Mouse (Mus musculus): ENCODE data around the gene Tnip3.

Gene Tnip3

DNA sequence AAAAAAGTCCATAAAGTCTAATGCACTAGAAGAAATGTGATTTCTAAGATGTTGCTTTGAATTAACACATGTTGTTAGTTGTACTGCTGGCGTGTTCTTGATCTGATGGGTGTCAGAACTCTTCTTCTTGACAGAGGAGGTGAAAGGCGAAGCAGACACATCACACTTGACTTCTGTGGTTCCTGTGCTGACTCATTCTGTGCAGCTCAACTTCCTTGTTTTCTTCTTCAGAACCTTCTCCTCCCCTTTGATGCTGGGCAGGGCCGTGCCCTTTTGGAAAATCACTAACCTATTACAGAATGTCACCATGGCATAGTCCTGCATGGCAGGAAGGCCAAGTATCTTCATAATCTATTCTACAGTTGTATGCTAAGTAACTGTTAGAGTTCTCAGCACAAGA lies 69.1 kb downstream of the Tnip3 start:
- Histone ChIP-seq H3K4me3 (replicated peaks; ENCODE audit: low read length) (no peak overlapping the region), H3K4me1 (replicated peaks; ENCODE audit: low read depth, low read length) (peaks cover 31% of the 10 kb centered on the region), H3K36me3 (ENCODE audit: insufficient read depth, low read length) (no peaks in the 10 kb centered on the region), H3K9me3 (ENCODE audit: low read length) (no peaks in the 10 kb centered on the region), H3K27me3 (ENCODE audit: insufficient read depth, low read length) (no peaks in the 10 kb centered on the region)
- TF ChIP-seq CTCF (conservative IDR thresholded peaks at IDR 0.05; ENCODE audit: low read length), result no peak

DNA sequence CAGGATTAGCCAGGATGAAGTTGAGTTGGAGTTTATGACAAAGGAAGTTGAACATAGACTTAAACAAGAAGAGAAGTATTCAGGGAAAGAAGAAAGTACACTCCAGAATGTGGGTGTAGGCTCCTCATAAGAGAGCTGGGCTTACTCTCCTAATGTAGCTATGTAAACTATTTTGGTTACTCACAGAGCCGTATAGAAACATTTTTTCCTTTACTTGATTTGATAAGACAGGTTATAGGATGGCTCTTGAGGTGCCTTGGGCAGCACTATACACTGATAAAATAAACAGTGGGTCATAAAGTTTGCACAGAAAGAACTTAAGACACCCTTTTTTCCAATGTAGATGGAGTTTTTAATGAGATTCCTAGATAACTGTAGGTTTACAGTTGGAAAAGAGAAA lies 70.3 kb downstream of the Tnip3 start:
- Histone ChIP-seq H3K9me3 (ENCODE audit: low read length) (no peaks in the 10 kb centered on the region), H3K27me3 (ENCODE audit: insufficient read depth, low read length) (no peaks in the 10 kb centered on the region), H3K36me3 (ENCODE audit: insufficient read depth, low read length) (no peaks in the 10 kb centered on the region), H3K4me3 (replicated peaks; ENCODE audit: low read length) (no peak overlapping the region), H3K4me1 (replicated peaks; ENCODE audit: low read depth, low read length) (peaks cover 42% of the 10 kb centered on the region)
- TF ChIP-seq NANOG (IDR thresholded peaks at IDR 0.05; ENCODE audit: borderline replicate concordance, low read length) (no peak), CTCF (conservative IDR thresholded peaks at IDR 0.05; ENCODE audit: low read length) (no peak), POU5F1 (IDR thresholded peaks at IDR 0.05; ENCODE audit: borderline replicate concordance, low read length) (no peak)

DNA sequence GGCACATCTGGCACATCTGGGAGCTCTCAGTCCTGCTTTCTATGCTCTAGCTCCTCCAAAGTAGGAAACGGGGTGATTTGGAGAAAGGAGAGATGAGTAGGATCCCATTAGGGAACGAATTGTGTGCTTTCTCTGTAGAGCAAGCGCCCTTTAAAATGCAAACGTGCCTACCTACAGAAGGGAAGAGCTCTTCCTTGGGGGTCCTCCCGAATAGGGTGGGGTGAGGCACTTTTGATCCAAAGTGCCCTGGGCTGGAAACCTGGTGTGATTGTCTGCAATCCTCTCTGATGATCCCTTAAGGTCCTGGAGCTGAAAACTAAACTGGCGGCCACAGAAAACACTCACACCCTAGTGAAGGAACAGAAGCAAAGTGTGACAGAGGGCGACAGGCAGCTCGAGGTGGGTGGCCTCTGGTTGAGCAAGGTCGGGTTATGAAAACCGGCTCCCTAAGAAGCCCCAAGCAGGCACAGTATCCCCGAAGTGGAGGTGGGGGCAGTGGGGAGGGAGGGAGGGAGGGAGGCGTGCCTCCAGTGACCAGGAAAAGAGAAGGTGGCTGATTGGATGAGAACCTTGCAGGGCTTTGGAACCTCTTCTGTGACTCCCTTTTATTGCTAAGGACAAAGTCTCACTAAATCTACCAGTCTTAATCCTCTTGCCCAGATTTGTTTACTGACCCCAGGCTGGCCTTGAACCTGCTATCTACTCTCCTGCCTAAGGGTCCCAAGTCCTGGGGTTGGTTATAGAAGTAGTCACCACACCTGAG lies 72.1 kb downstream of the Tnip3 start:
- Histone ChIP-seq H3K27me3 (ENCODE audit: insufficient read depth, low read length) (no peaks in the 10 kb centered on the region), H3K36me3 (ENCODE audit: insufficient read depth, low read length) (no peaks in the 10 kb centered on the region), H3K9me3 (ENCODE audit: low read length) (no peaks in the 10 kb centered on the region), H3K4me1 (replicated peaks; ENCODE audit: low read depth, low read length) (peaks cover 53% of the 10 kb centered on the region), H3K4me3 (replicated peaks; ENCODE audit: low read length) (peak overlapping the region; percentile 63)
- TF ChIP-seq CTCF (conservative IDR thresholded peaks at IDR 0.05; ENCODE audit: low read length), result no peak
- TF ChIP-seq POU5F1 (IDR thresholded peaks at IDR 0.05; ENCODE audit: borderline replicate concordance, low read length), result peak; percentile 34; the same call in 1 of the 2 replicates
- TF ChIP-seq NANOG (IDR thresholded peaks at IDR 0.05; ENCODE audit: borderline replicate concordance, low read length), result peak; percentile 46; the same call in 1 of the 2 replicates

DNA sequence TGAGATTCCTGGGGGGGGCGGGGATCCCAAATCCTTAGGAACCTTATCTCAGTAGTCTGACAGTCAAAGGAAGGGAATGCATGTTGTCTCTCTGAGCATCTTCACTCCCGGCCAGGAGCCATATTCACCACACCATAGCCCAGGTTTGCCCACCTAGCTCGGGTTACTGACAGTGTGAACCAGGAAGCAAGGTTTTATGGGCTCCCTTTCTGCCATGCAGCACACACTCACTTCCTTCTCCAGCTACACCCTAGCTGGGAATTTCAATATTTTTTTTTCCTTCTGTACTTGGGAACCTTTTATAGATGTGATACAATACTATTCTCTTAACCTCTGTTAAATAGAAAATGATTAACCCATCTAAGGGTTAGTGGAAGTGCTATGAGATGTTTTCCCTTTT lies 73.4 kb downstream of the Tnip3 start:
- TF ChIP-seq POU5F1 (IDR thresholded peaks at IDR 0.05; ENCODE audit: borderline replicate concordance, low read length), result no peak
- no peak for TF ChIP-seq CTCF (conservative IDR thresholded peaks at IDR 0.05; ENCODE audit: low read length)
- no peak for TF ChIP-seq NANOG (IDR thresholded peaks at IDR 0.05; ENCODE audit: borderline replicate concordance, low read length)
- H3K4me1 ChIP-seq (replicated peaks; ENCODE audit: low read depth, low read length), result peaks cover 53% of the 10 kb centered on the region
- H3K9me3 ChIP-seq (ENCODE audit: low read length), result no peaks in the 10 kb centered on the region
- no peaks in the 10 kb centered on the region for H3K27me3 ChIP-seq (ENCODE audit: insufficient read depth, low read length)
- no peak overlapping the region for H3K4me3 ChIP-seq (replicated peaks; ENCODE audit: low read length)
- no peaks in the 10 kb centered on the region for H3K36me3 ChIP-seq (ENCODE audit: insufficient read depth, low read length)

DNA sequence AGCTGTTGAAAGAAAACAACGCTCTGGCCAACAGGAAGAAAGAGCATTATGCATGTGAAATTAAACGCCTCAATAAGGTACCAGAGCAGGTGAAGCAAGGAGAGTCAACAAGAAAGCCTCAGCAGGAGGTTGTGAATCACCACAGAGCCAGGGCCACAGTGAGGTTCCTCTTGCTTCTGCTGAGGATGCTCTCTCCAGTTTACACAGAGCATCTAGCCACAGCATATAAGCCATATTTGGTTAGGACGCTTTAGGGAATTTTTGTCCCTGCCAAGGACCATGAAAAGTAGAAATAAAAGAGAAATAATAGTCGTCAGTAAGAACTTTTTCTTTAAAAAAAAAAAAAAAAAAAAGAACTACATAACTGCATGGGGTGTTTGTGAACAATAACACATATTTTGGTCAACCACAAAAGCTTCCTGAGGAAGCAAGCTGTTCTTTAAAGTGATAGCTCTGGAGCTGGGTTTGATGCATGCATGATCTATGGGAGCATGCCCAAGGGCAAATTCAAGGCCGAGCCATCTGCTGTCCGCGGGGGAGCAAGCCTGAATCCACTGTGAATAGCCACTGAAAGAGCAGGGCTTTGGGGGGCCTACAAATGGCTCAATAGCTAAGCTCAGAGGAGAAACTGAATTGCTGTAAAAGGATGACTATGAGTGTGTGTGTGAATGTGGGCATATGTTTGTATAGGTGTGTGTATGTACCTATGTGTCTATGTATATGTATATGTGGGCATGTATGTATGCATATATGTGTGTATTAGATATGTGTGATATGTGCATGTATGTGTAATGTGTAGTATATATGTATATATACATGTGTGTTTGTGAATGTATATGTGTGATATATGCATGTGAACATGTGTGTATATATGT lies 75.0 kb downstream of the Tnip3 start:
- Histone ChIP-seq H3K9me3 (ENCODE audit: low read length) (no peaks in the 10 kb centered on the region), H3K27me3 (ENCODE audit: insufficient read depth, low read length) (no peaks in the 10 kb centered on the region), H3K4me3 (replicated peaks; ENCODE audit: low read length) (no peak overlapping the region), H3K36me3 (ENCODE audit: insufficient read depth, low read length) (no peaks in the 10 kb centered on the region), H3K4me1 (replicated peaks; ENCODE audit: low read depth, low read length) (peaks cover 53% of the 10 kb centered on the region)
- TF ChIP-seq POU5F1 (IDR thresholded peaks at IDR 0.05; ENCODE audit: borderline replicate concordance, low read length), result no peak
- peak; percentile 17; the same call in 1 of the 2 replicates for TF ChIP-seq NANOG (IDR thresholded peaks at IDR 0.05; ENCODE audit: borderline replicate concordance, low read length)
- TF ChIP-seq CTCF (conservative IDR thresholded peaks at IDR 0.05; ENCODE audit: low read length), result no peak

DNA sequence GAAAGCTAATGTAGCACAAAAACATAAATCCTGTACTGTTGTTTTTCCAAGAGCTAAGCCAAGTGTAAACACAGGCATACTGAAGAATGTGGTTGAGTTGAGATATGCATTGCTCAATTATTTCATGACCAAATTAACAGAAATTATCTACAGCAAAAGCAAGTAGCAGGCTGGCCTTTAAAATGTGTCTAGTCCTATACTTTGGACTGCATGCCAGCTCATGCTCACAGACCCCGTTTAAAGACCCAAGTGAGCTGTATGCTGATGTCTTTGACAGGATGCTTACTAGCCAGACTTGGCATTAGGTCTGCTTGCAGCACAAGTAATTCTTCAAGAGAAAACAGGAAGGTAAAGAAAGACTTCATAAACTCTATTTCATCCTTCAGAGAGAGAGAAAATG lies 75.8 kb downstream of the Tnip3 start:
- Histone ChIP-seq H3K9me3 (ENCODE audit: low read length) (no peaks in the 10 kb centered on the region), H3K4me3 (replicated peaks; ENCODE audit: low read length) (no peak overlapping the region), H3K4me1 (replicated peaks; ENCODE audit: low read depth, low read length) (peaks cover 49% of the 10 kb centered on the region), H3K27me3 (ENCODE audit: insufficient read depth, low read length) (no peaks in the 10 kb centered on the region), H3K36me3 (ENCODE audit: insufficient read depth, low read length) (no peaks in the 10 kb centered on the region)
- TF ChIP-seq NANOG (IDR thresholded peaks at IDR 0.05; ENCODE audit: borderline replicate concordance, low read length) (no peak), CTCF (conservative IDR thresholded peaks at IDR 0.05; ENCODE audit: low read length) (no peak), POU5F1 (IDR thresholded peaks at IDR 0.05; ENCODE audit: borderline replicate concordance, low read length) (no peak)

DNA sequence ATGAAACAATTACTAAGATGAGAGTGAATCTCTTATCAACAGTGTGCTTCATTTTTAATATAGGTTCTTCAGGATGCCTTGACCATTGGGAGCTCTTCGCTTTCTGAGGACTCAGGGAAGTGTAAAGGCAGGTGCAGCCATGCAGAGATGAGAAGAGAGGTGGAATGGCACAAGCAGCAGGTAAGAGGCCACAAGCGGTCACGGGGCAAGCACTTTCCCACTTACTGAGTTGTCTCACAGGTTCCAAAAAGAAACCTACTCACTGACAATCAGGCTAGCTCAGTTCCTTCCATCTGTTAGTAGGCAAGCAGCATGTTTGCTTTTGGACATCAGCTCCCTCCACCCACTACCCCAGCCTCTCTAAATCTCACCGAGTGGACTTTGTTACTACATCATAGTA lies 80.7 kb downstream of the Tnip3 start:
- no peaks in the 10 kb centered on the region for H3K9me3 ChIP-seq (ENCODE audit: low read length)
- H3K36me3 ChIP-seq (ENCODE audit: insufficient read depth, low read length), result no peaks in the 10 kb centered on the region
- no peak overlapping the region for H3K4me3 ChIP-seq (replicated peaks; ENCODE audit: low read length)
- no peak for TF ChIP-seq CTCF (conservative IDR thresholded peaks at IDR 0.05; ENCODE audit: low read length)
- no peak for TF ChIP-seq NANOG (IDR thresholded peaks at IDR 0.05; ENCODE audit: borderline replicate concordance, low read length)
- TF ChIP-seq POU5F1 (IDR thresholded peaks at IDR 0.05; ENCODE audit: borderline replicate concordance, low read length), result no peak
- H3K27me3 ChIP-seq (ENCODE audit: insufficient read depth, low read length), result no peaks in the 10 kb centered on the region
- H3K4me1 ChIP-seq (replicated peaks; ENCODE audit: low read depth, low read length), result peaks cover 7% of the 10 kb centered on the region; the same call in 1 of the 2 replicates

DNA sequence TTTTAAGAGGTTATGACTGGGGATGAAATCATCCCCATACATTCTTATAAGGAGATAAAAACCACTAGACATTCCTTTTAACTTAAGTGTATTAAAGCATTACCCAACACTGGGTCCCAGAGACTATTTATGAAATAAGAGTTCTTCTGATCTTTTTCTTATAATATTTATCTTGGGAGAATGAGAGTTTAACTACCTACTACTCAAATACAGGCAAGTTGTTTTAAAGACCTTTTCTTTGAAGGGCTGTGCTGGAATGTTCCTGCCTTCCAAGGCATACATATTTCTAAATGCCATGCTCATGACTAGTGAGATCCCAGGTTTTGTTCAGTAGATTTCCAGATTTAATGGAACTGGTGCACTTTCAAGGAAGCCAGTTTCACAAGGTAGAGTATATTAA lies 81.8 kb downstream of the Tnip3 start:
- TF ChIP-seq POU5F1 (IDR thresholded peaks at IDR 0.05; ENCODE audit: borderline replicate concordance, low read length), result no peak
- H3K9me3 ChIP-seq (ENCODE audit: low read length), result no peaks in the 10 kb centered on the region
- H3K4me1 ChIP-seq (replicated peaks; ENCODE audit: low read depth, low read length), result peaks cover 2% of the 10 kb centered on the region; the same call in 1 of the 2 replicates
- H3K4me3 ChIP-seq (replicated peaks; ENCODE audit: low read length), result no peak overlapping the region
- no peaks in the 10 kb centered on the region for H3K27me3 ChIP-seq (ENCODE audit: insufficient read depth, low read length)
- H3K36me3 ChIP-seq (ENCODE audit: insufficient read depth, low read length), result no peaks in the 10 kb centered on the region
